Mouse (Mus musculus): ENCODE data around the gene Dvl3.

- no peak for TF ChIP-seq CTCF (IDR thresholded peaks at IDR 0.05; ENCODE audit: low read depth)
- TF ChIP-seq EP300 (optimal IDR thresholded peaks at IDR 0.05), result no peak
Measured at GRCm38 (mm10) chr16:20555000-20555399, 38.2 kb downstream of the Dvl3 start.

Data from stomach, postnatal 0 days (tissue).